Mouse (Mus musculus) heart, embryonic 12.5 days (tissue): ENCODE results near the gene Rab2b. TPM values are rescaled to one million over a fixed set of nuclear protein-coding genes. Genes with fewer than 3 reads are reported as not detected.

Experiments
- ATAC-seq: fragments of 200-750 bp; cut with Nextera tagmentation; 2 replicates; pipeline ENCODE4 v1.8.0; 2017; ENCODE audit warnings: moderate TSS enrichment, moderate library complexity; ENCODE audit not compliant: insufficient number of reproducible peaks, low FRiP score
- H3K27ac ChIP-seq: fragments of 300-500 bp; sonication (generic); 2 replicates; pipeline ENCODE4 v1.5.1; 2016; ENCODE audit warnings: mild to moderate bottlenecking, moderate library complexity; ENCODE audit not compliant: poor library complexity, severe bottlenecking
- H3K27me3 ChIP-seq: fragments of 300-500 bp; sonication (generic); replicated peaks from 2 replicates; pipeline ENCODE4 v1.6.1; 2016; ENCODE audit warnings: mild to moderate bottlenecking, moderate library complexity
- H3K36me3 ChIP-seq: fragments of 300-500 bp; sonication (generic); 2 replicates; pipeline ENCODE4 v1.6.1; 2016; ENCODE audit warnings: mild to moderate bottlenecking, moderate library complexity
- H3K4me1 ChIP-seq: fragments of 300-500 bp; sonication (generic); replicated peaks from 2 replicates; pipeline ENCODE4 v1.6.1; 2016; ENCODE audit warnings: mild to moderate bottlenecking
- H3K4me2 ChIP-seq: fragments of 300-500 bp; sonication (generic); 2 replicates; pipeline ENCODE4 v1.6.1; 2016; ENCODE audit warnings: mild to moderate bottlenecking, moderate library complexity
- H3K4me3 ChIP-seq: fragments of 300-500 bp; sonication (generic); 2 replicates; pipeline ENCODE4 v1.5.1; 2016; ENCODE audit warnings: mild to moderate bottlenecking
- H3K9ac ChIP-seq: fragments of 300-500 bp; sonication (generic); 2 replicates; pipeline ENCODE4 v1.6.1; 2016; ENCODE audit warnings: mild to moderate bottlenecking, moderate library complexity
- H3K9me3 ChIP-seq: fragments of 300-500 bp; sonication (generic); replicated peaks from 2 replicates; pipeline ENCODE4 v1.6.1; 2016; ENCODE audit warnings: mild to moderate bottlenecking, moderate library complexity
- WGBS: fragments of 180-500 bp; shearing (Covaris S2); methylation state at CpG from one replicate; pipeline ENCODE4 v1.1.7; 2016; 5-methylcytosine and 5-hydroxymethylcytosine counted together
- polyA plus RNA-seq: library from polyadenylated mRNA; unstranded; fragments of >200 nt; fragmentation: Nextera tagmentation; extraction: Ambion mirVana; gene quantifications from 2 replicates; pipeline ENCODE4 v1.2.1, GENCODE M21; 2016

Gene Rab2b
- polyA plus RNA-seq, result 15.1 and 16.7 TPM in 2 replicates

GRCm38 (mm10) chr14:52278932-52279746 lies at the start of gene Rab2b, which contains the start of gene Tox4:
TSS of gene Rab2b (minus strand) at chr14:52279545.
TSS of gene Tox4 (plus strand) at chr14:52279146.
- Histone ChIP-seq H3K4me3 (peak within 1 kb of the TSS; percentile 99), H3K4me2 (peak within 1 kb of the TSS; percentile 83), H3K9me3 (no peaks in the 10 kb centered on the region), H3K27me3 (no peaks in the 10 kb centered on the region), H3K4me1 (peaks cover 15% of the 10 kb centered on the region), H3K27ac (peak within 1 kb of the TSS; percentile 77), H3K9ac (peak within 1 kb of the TSS; percentile 95), H3K36me3 (peaks cover 17% of the 10 kb centered on the region)
- under 1% methylated on average over 66 of the region's 66 CpGs for WGBS
- ATAC-seq, result peak; percentile 95

- Histone ChIP-seq H3K4me1 (peaks cover 8% of the 10 kb centered on the region; the same call in 1 of the 2 replicates), H3K4me2 (peak within 1 kb of the TSS; percentile 94), H3K4me3 (peak within 1 kb of the TSS; percentile 56), H3K36me3 (no peaks in the 10 kb centered on the region), H3K27ac (no peak within 1 kb of the TSS), H3K9me3 (no peaks in the 10 kb centered on the region), H3K27me3 (peaks cover 55% of the 10 kb centered on the region), H3K9ac (peak within 1 kb of the TSS; percentile 61)
- under 1% methylated on average over 26 of the region's 26 CpGs for WGBS
- ATAC-seq, result peak; percentile 45; the same call in 1 of the 2 replicates
Measured at GRCm38 (mm10) chr14:52327910-52328812, 48.8 kb upstream of the Rab2b start, which contains the start of gene Sall2. TSS of gene Sall2 (minus strand) at chr14:52328762.

GRCm38 (mm10) chr14:52327375-52327901 lies 48.1 kb upstream of the Rab2b start:
- peaks cover 8% of the 10 kb centered on the region; the same call in 1 of the 2 replicates for H3K4me1 ChIP-seq
- no peak for ATAC-seq
- peak overlapping the region; percentile 94 for H3K4me2 ChIP-seq
- H3K4me3 ChIP-seq, result peak overlapping the region; percentile 56
- peak overlapping the region; percentile 61 for H3K9ac ChIP-seq
- H3K9me3 ChIP-seq, result no peaks in the 10 kb centered on the region
- 3% methylated on average over 14 of the region's 14 CpGs for WGBS
- H3K27ac ChIP-seq, result no peak overlapping the region
- peaks cover 58% of the 10 kb centered on the region for H3K27me3 ChIP-seq
- H3K36me3 ChIP-seq, result no peaks in the 10 kb centered on the region

GRCm38 (mm10) chr14:52325890-52326289 lies 46.5 kb upstream of the Rab2b start:
- Histone ChIP-seq H3K4me2 (no peak overlapping the region), H3K4me3 (no peak overlapping the region), H3K9me3 (no peaks in the 10 kb centered on the region), H3K27me3 (peaks cover 50% of the 10 kb centered on the region), H3K9ac (no peak overlapping the region), H3K4me1 (peaks cover 8% of the 10 kb centered on the region; the same call in 1 of the 2 replicates), H3K36me3 (no peaks in the 10 kb centered on the region), H3K27ac (no peak overlapping the region)
- ATAC-seq, result no peak
- WGBS, result 13% methylated on average over 4 of the region's 4 CpGs

GRCm38 (mm10) chr14:52319361-52319760 lies 40.0 kb upstream of the Rab2b start:
- no peak overlapping the region for H3K9ac ChIP-seq
- H3K27ac ChIP-seq, result no peak overlapping the region
- H3K27me3 ChIP-seq, result 0 out of 2 replicates have a peak, but pooled peaks cover 3% of the 10 kb centered on the region
- H3K36me3 ChIP-seq, result peaks cover 5% of the 10 kb centered on the region
- ATAC-seq, result no peak
- no peak overlapping the region for H3K4me2 ChIP-seq
- H3K4me1 ChIP-seq, result peaks cover 19% of the 10 kb centered on the region
- H3K9me3 ChIP-seq, result no peaks in the 10 kb centered on the region
- 49% methylated on average over 6 of the region's 6 CpGs for WGBS
- H3K4me3 ChIP-seq, result no peak overlapping the region

GRCm38 (mm10) chr14:52316441-52317225 lies 37.3 kb upstream of the Rab2b start:
- peak overlapping the region; percentile 61; the same call in 1 of the 2 replicates for H3K27ac ChIP-seq
- H3K4me2 ChIP-seq, result peak overlapping the region; percentile 88
- ATAC-seq, result peak; percentile 60
- peaks cover 33% of the 10 kb centered on the region for H3K36me3 ChIP-seq
- 11% methylated on average over 15 of the region's 16 CpGs for WGBS
- no peaks in the 10 kb centered on the region for H3K9me3 ChIP-seq
- H3K4me1 ChIP-seq, result peaks cover 34% of the 10 kb centered on the region
- H3K27me3 ChIP-seq, result no peaks in the 10 kb centered on the region
- peak overlapping the region; percentile 66 for H3K4me3 ChIP-seq
- peak overlapping the region; percentile 83 for H3K9ac ChIP-seq

GRCm38 (mm10) chr14:52315792-52316440 lies 36.6 kb upstream of the Rab2b start:
- under 1% methylated on average over 31 of the region's 41 CpGs for WGBS
- Histone ChIP-seq H3K27me3 (no peaks in the 10 kb centered on the region), H3K9ac (peak overlapping the region; percentile 83), H3K4me2 (peak overlapping the region; percentile 88), H3K27ac (peak overlapping the region; percentile 61), H3K4me1 (peaks cover 34% of the 10 kb centered on the region), H3K36me3 (peaks cover 40% of the 10 kb centered on the region), H3K4me3 (peak overlapping the region; percentile 66), H3K9me3 (no peaks in the 10 kb centered on the region)
- peak; percentile 83 for ATAC-seq

- H3K36me3 ChIP-seq, result peaks cover 45% of the 10 kb centered on the region
- H3K4me2 ChIP-seq, result peak overlapping the region; percentile 88
- peak overlapping the region; percentile 83 for H3K9ac ChIP-seq
- no peaks in the 10 kb centered on the region for H3K27me3 ChIP-seq
- no peaks in the 10 kb centered on the region for H3K9me3 ChIP-seq
- H3K27ac ChIP-seq, result peak overlapping the region; percentile 61; the same call in 1 of the 2 replicates
- 3% methylated on average over 17 of the region's 17 CpGs for WGBS
- H3K4me1 ChIP-seq, result peaks cover 34% of the 10 kb centered on the region
- H3K4me3 ChIP-seq, result peak overlapping the region; percentile 66
- ATAC-seq, result no peak
Measured at GRCm38 (mm10) chr14:52315283-52315780, 36.0 kb upstream of the Rab2b start.

GRCm38 (mm10) chr14:52314808-52315150 lies 35.4 kb upstream of the Rab2b start:
- 39% methylated on average over 8 of the region's 8 CpGs for WGBS
- Histone ChIP-seq H3K4me3 (peak overlapping the region; percentile 66), H3K36me3 (peaks cover 46% of the 10 kb centered on the region), H3K27me3 (no peaks in the 10 kb centered on the region), H3K9me3 (no peaks in the 10 kb centered on the region), H3K9ac (peak overlapping the region; percentile 83; the same call in 1 of the 2 replicates), H3K27ac (no peak overlapping the region), H3K4me1 (peaks cover 34% of the 10 kb centered on the region), H3K4me2 (peak overlapping the region; percentile 88)
- ATAC-seq, result no peak
